Mouse (Mus musculus) right cerebral cortex, postnatal 10 days (tissue): ENCODE results near the gene Spag7.

ENCODE experiments used
- DNase-seq, 2 experiments: peaks; one replicate each; pipeline ENCODE4 v3.0.0; 2021; ENCODE audit warnings: low spot score in 2 of 2

The Spag7 gene

GRCm38 (mm10) chr11:70643051-70643450 is 26.2 kb downstream of the Spag7 start:
- DNase-seq = no peak

- no peak for DNase-seq
Observed at GRCm38 (mm10) chr11:70641241-70641640, 28.0 kb downstream of the Spag7 start.

GRCm38 (mm10) chr11:70639976-70640375 is 29.2 kb downstream of the Spag7 start:
- DNase-seq = no peak

GRCm38 (mm10) chr11:70638714-70639278 is 30.4 kb downstream of the Spag7 start, which contains the start of gene Gp1ba:
TSS of gene Gp1ba (plus strand) at chr11:70639122.
- DNase-seq = no peak

- DNase-seq = no peak
Observed at GRCm38 (mm10) chr11:70638293-70638692, 30.9 kb downstream of the Spag7 start.

GRCm38 (mm10) chr11:70637764-70638163 is 31.5 kb downstream of the Spag7 start:
- no peak for DNase-seq

GRCm38 (mm10) chr11:70635601-70636000 is 33.6 kb downstream of the Spag7 start:
- DNase-seq = no peak

GRCm38 (mm10) chr11:70630129-70630528 is 39.1 kb downstream of the Spag7 start:
- DNase-seq = no peak

GRCm38 (mm10) chr11:70629557-70629956 is 39.7 kb downstream of the Spag7 start:
- no peak for DNase-seq

GRCm38 (mm10) chr11:70628431-70628830 is 40.8 kb downstream of the Spag7 start:
- DNase-seq = no peak

- DNase-seq = no peak
Observed at GRCm38 (mm10) chr11:70626877-70627276, 42.3 kb downstream of the Spag7 start.

GRCm38 (mm10) chr11:70625473-70625872 is 43.7 kb downstream of the Spag7 start:
- DNase-seq = no peak

GRCm38 (mm10) chr11:70623053-70623742 is 46.0 kb downstream of the Spag7 start:
- no peak for DNase-seq

- no peak for DNase-seq
Observed at GRCm38 (mm10) chr11:70621972-70622814, 47.0 kb downstream of the Spag7 start.

GRCm38 (mm10) chr11:70619101-70619500 is 50.1 kb downstream of the Spag7 start, which contains the start of gene Chrne:
TSS of gene Chrne (minus strand) at chr11:70619216.
- DNase-seq = no peak

- peak in 1 of 2 experiments; percentile 29 for DNase-seq
Observed at GRCm38 (mm10) chr11:70615516-70616093, 53.6 kb downstream of the Spag7 start, which contains the start of gene 4930544D05Rik. TSS of gene 4930544D05Rik (plus strand) at chr11:70615848.

- peak; percentile 46 to 50 for DNase-seq
Observed at GRCm38 (mm10) chr11:70615074-70615473, 54.1 kb downstream of the Spag7 start.
